Comparison of ENCODE assay signal across 20 mouse cellular contexts in genomic region chr13:29621881-29622280, GRCm38 (mm10).
DNase-seq lines count a peak whose midpoint lies in the region; ATAC-seq and TF ChIP-seq lines count a peak whose summit lies in the region.
"Had no signal": no experiment of that assay in that cellular context is flagged by ENCODE, and none has a peak within 500 bp of the region (broad histone marks: within the 10 kb centered on the region; RNA-seq: fewer than 3 reads in every experiment).

No protein-coding gene starts in this region.

- no peaks in the 10 kb centered on the region for H3K4me1 ChIP-seq in hindbrain, embryonic 11.5 days (replicated peaks; ENCODE audit: control insufficient read depth, insufficient read depth, low read length)
- no peaks in the 10 kb centered on the region for H3K4me1 ChIP-seq in hindbrain, postnatal 0 days (ENCODE audit: insufficient read depth, low read length)
- H3K4me1 ChIP-seq in midbrain, embryonic 13.5 days (replicated peaks), result 0 out of 2 replicates have a peak, but pooled peaks cover 5% of the 10 kb centered on the region
- H3K4me1 ChIP-seq in midbrain, embryonic 14.5 days (ENCODE audit: control insufficient read depth, insufficient read depth, low read length), result no peaks in the 10 kb centered on the region
- H3K4me1 ChIP-seq in hindbrain, embryonic 12.5 days, result peaks cover 10% of the 10 kb centered on the region
- H3K4me1 ChIP-seq in hindbrain, embryonic 14.5 days (replicated peaks; ENCODE audit: control insufficient read depth, insufficient read depth, low read length), result peaks cover 13% of the 10 kb centered on the region; the same call in 1 of the 2 replicates
- H3K4me1 ChIP-seq: forebrain, embryonic 15.5 days had no signal

- no peak overlapping the region for H3K9ac ChIP-seq in hindbrain, embryonic 11.5 days (ENCODE audit: low read depth, low read length)
- no peak overlapping the region for H3K9ac ChIP-seq in hindbrain, postnatal 0 days (replicated peaks; ENCODE audit: low read length)
- no peak overlapping the region for H3K9ac ChIP-seq in midbrain, embryonic 13.5 days (replicated peaks)
- H3K9ac ChIP-seq in midbrain, embryonic 14.5 days (replicated peaks; ENCODE audit: low read length), result no peak overlapping the region
- H3K9ac ChIP-seq in hindbrain, embryonic 12.5 days, result no peak overlapping the region
- H3K9ac ChIP-seq in hindbrain, embryonic 14.5 days, result no peak overlapping the region; the same call in 1 of the 2 replicates
- H3K9ac ChIP-seq: embryonic facial prominence, embryonic 12.5 days; forebrain, embryonic 15.5 days; heart, embryonic 15.5 days had no signal

- DNase-seq in hindbrain, embryonic 11.5 days (ENCODE audit: low spot score), result peak; percentile 39
- no peak for DNase-seq in hindbrain, postnatal 0 days (ENCODE audit: low spot score)
- DNase-seq in midbrain, embryonic 14.5 days, result no peak
- no peak for DNase-seq in hindbrain, embryonic 14.5 days (ENCODE audit: low spot score)
- no peak for DNase-seq in kidney, adult 11 months
- DNase-seq: adrenal gland, adult 2 months; adrenal gland, postnatal 25 days; cerebellum, adult 2 months; cerebellum, postnatal 10 days; embryo, embryonic 11 days; gastrocnemius, postnatal 36 days; heart, adult 18-20 months; heart, postnatal 14 days had no signal

- no peaks in the 10 kb centered on the region for H3K9me3 ChIP-seq in hindbrain, embryonic 11.5 days (ENCODE audit: control insufficient read depth, low read length)
- no peaks in the 10 kb centered on the region for H3K9me3 ChIP-seq in hindbrain, postnatal 0 days (ENCODE audit: low read length)
- no peaks in the 10 kb centered on the region for H3K9me3 ChIP-seq in midbrain, embryonic 13.5 days
- no peaks in the 10 kb centered on the region for H3K9me3 ChIP-seq in midbrain, embryonic 14.5 days (ENCODE audit: control insufficient read depth, low read length)
- H3K9me3 ChIP-seq in hindbrain, embryonic 12.5 days (replicated peaks), result no peaks in the 10 kb centered on the region
- no peaks in the 10 kb centered on the region for H3K9me3 ChIP-seq in hindbrain, embryonic 14.5 days (ENCODE audit: control insufficient read depth, low read length)
- H3K9me3 ChIP-seq: embryonic facial prominence, embryonic 12.5 days; forebrain, embryonic 15.5 days; heart, embryonic 15.5 days had no signal

- ATAC-seq in hindbrain, embryonic 11.5 days (ENCODE audit: low FRiP score), result peak; percentile 66
- ATAC-seq in hindbrain, postnatal 0 days, result no peak
- ATAC-seq in midbrain, embryonic 13.5 days, result no peak
- no peak for ATAC-seq in midbrain, embryonic 14.5 days (ENCODE audit: low FRiP score, low TSS enrichment)
- peak; percentile 64; the same call in 1 of the 2 replicates for ATAC-seq in hindbrain, embryonic 12.5 days (ENCODE audit: low FRiP score)
- ATAC-seq in hindbrain, embryonic 14.5 days (ENCODE audit: low FRiP score), result no peak
- ATAC-seq: forebrain, embryonic 15.5 days; inflammation-experienced regulatory T-cells, adult 6 months had no signal

- TF ChIP-seq CTCF in hindbrain, postnatal 0 days (IDR thresholded peaks at IDR 0.05; ENCODE audit: low read depth), result no peak

- H3K27me3 ChIP-seq in hindbrain, embryonic 11.5 days (ENCODE audit: control insufficient read depth, insufficient read depth, low read length), result no peaks in the 10 kb centered on the region
- H3K27me3 ChIP-seq in hindbrain, postnatal 0 days (ENCODE audit: insufficient read depth, low read length), result no peaks in the 10 kb centered on the region
- H3K27me3 ChIP-seq in midbrain, embryonic 13.5 days, result no peaks in the 10 kb centered on the region
- H3K27me3 ChIP-seq in midbrain, embryonic 14.5 days (ENCODE audit: control insufficient read depth, insufficient read depth, low read length), result no peaks in the 10 kb centered on the region
- no peaks in the 10 kb centered on the region for H3K27me3 ChIP-seq in hindbrain, embryonic 12.5 days
- no peaks in the 10 kb centered on the region for H3K27me3 ChIP-seq in hindbrain, embryonic 14.5 days (ENCODE audit: control insufficient read depth, insufficient read depth, low read length)
- H3K27me3 ChIP-seq: embryonic facial prominence, embryonic 12.5 days; forebrain, embryonic 15.5 days; heart, embryonic 15.5 days had no signal

- no peak overlapping the region for H3K4me3 ChIP-seq in hindbrain, embryonic 11.5 days (ENCODE audit: low read depth, low read length)
- H3K4me3 ChIP-seq in hindbrain, postnatal 0 days (ENCODE audit: low read length), result no peak overlapping the region
- H3K4me3 ChIP-seq in midbrain, embryonic 13.5 days (replicated peaks), result no peak overlapping the region
- H3K4me3 ChIP-seq in midbrain, embryonic 14.5 days (replicated peaks; ENCODE audit: low read depth, low read length), result no peak overlapping the region
- H3K4me3 ChIP-seq in hindbrain, embryonic 12.5 days, result no peak overlapping the region
- H3K4me3 ChIP-seq in hindbrain, embryonic 14.5 days (replicated peaks; ENCODE audit: low read length), result no peak overlapping the region
- H3K4me3 ChIP-seq: embryonic facial prominence, embryonic 12.5 days; forebrain, embryonic 15.5 days; heart, embryonic 15.5 days had no signal

- 63% methylated on average over 7 of the region's 7 CpGs for WGBS in hindbrain, embryonic 11.5 days
- 58% methylated on average over 7 of the region's 7 CpGs for WGBS in hindbrain, postnatal 0 days
- 77% methylated on average over 7 of the region's 7 CpGs for WGBS in midbrain, embryonic 13.5 days
- 69% methylated on average over 7 of the region's 7 CpGs for WGBS in midbrain, embryonic 14.5 days
- 42% methylated on average over 7 of the region's 7 CpGs for WGBS in hindbrain, embryonic 12.5 days
- 46% methylated on average over 7 of the region's 7 CpGs for WGBS in hindbrain, embryonic 14.5 days

- 0 out of 2 replicates have a peak overlapping the region, but pooled peaks have one; percentile 49 for H3K27ac ChIP-seq in hindbrain, embryonic 11.5 days (ENCODE audit: low read depth, low read length)
- no peak overlapping the region for H3K27ac ChIP-seq in hindbrain, postnatal 0 days
- H3K27ac ChIP-seq in midbrain, embryonic 13.5 days, result peak overlapping the region; percentile 44; the same call in 1 of the 2 replicates
- no peak overlapping the region for H3K27ac ChIP-seq in midbrain, embryonic 14.5 days (replicated peaks; ENCODE audit: low read depth, low read length)
- H3K27ac ChIP-seq in hindbrain, embryonic 12.5 days, result peak overlapping the region; percentile 74
- peak overlapping the region; percentile 53 for H3K27ac ChIP-seq in hindbrain, embryonic 14.5 days
- H3K27ac ChIP-seq: embryonic facial prominence, embryonic 12.5 days; forebrain, embryonic 15.5 days; heart, embryonic 15.5 days had no signal

- no peaks in the 10 kb centered on the region for H3K36me3 ChIP-seq in hindbrain, embryonic 11.5 days (ENCODE audit: control insufficient read depth, insufficient read depth, low read length)
- no peaks in the 10 kb centered on the region for H3K36me3 ChIP-seq in hindbrain, postnatal 0 days (ENCODE audit: insufficient read depth, low read length)
- H3K36me3 ChIP-seq in midbrain, embryonic 13.5 days, result no peaks in the 10 kb centered on the region
- H3K36me3 ChIP-seq in midbrain, embryonic 14.5 days (ENCODE audit: control insufficient read depth, insufficient read depth, low read length), result no peaks in the 10 kb centered on the region
- no peaks in the 10 kb centered on the region for H3K36me3 ChIP-seq in hindbrain, embryonic 12.5 days
- no peaks in the 10 kb centered on the region for H3K36me3 ChIP-seq in hindbrain, embryonic 14.5 days (replicated peaks; ENCODE audit: control insufficient read depth, insufficient read depth)
- H3K36me3 ChIP-seq: embryonic facial prominence, embryonic 12.5 days; forebrain, embryonic 15.5 days; heart, embryonic 15.5 days had no signal

- no peak overlapping the region for H3K4me2 ChIP-seq in hindbrain, embryonic 11.5 days (replicated peaks; ENCODE audit: low read depth, low read length)
- no peak overlapping the region for H3K4me2 ChIP-seq in hindbrain, postnatal 0 days (ENCODE audit: low read depth, low read length)
- H3K4me2 ChIP-seq in midbrain, embryonic 13.5 days (replicated peaks), result no peak overlapping the region
- no peak overlapping the region for H3K4me2 ChIP-seq in midbrain, embryonic 14.5 days (ENCODE audit: low read length)
- H3K4me2 ChIP-seq in hindbrain, embryonic 12.5 days (replicated peaks), result no peak overlapping the region
- no peak overlapping the region for H3K4me2 ChIP-seq in hindbrain, embryonic 14.5 days (replicated peaks)
- H3K4me2 ChIP-seq: embryonic facial prominence, embryonic 12.5 days; forebrain, embryonic 15.5 days; heart, embryonic 11.5 days; heart, embryonic 15.5 days had no signal

Comparison
In these comparisons a context has a peak if more than half of its experiments do, and no peak if none do; other contexts are left out.
1. ATAC-seq: peak in hindbrain, embryonic 11.5 days (single experiment) and hindbrain, embryonic 12.5 days (single experiment); none in hindbrain, postnatal 0 days (single experiment), midbrain, embryonic 13.5 days (single experiment), midbrain, embryonic 14.5 days (single experiment) and hindbrain, embryonic 14.5 days (single experiment).
2. H3K27ac ChIP-seq: peak in hindbrain, embryonic 11.5 days (single experiment), midbrain, embryonic 13.5 days (single experiment), hindbrain, embryonic 12.5 days (single experiment) and hindbrain, embryonic 14.5 days (single experiment); none in hindbrain, postnatal 0 days (single experiment) and midbrain, embryonic 14.5 days (single experiment).